Mouse (Mus musculus): ENCODE measurements around the gene Capn5.
"Not testable (repeated sequence)": the region's sequence is repeated elsewhere in the genome, so short reads cannot be mapped to it uniquely, and the experiment has no call there.

The Capn5 gene

DNA sequence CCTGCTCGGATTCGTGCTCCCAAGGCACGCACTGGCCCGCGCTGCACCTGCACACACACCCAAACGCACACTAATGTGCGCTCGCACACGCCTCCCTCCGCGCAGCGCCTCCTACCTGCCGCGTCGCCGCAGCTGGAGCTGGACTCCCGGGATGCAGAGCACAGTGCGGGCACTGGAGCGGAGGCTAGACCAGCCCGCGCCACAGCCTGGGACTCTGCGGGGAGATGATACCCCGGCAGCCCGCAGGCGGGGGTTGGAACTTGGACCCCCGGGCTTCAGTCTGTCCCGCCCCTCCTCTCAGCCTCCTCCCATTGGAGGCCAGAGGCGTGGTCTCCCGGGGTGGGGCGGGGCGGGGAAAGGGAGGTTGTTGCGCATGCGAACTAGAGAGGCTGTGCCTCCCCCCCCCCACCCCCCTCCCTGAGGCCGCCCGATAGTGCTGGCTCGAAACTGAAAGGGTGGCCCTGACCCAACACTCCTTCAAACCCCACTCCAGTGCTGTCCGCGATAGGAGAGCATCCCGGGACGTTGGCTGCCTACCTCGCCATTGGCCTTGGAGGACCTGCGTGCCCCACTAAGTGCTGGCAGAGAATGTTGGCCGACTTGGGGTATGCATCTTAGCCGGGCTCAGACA is at the start of gene Capn5:
TSS of gene Capn5 (minus strand) at position 346 of the 631 bp plus-strand sequence.
- in situ Hi-C loops (cut with MboI, MseI), result no loop called here

- in situ Hi-C loops (cut with MboI, MseI), result no loop called here
Observed at GRCm38 (mm10) chr7:98223796-98224195, 45.7 kb upstream of the Capn5 start.

- in situ Hi-C loops (cut with MboI, MseI), result no loop called here
Observed at GRCm38 (mm10) chr7:98216713-98217112, 38.6 kb upstream of the Capn5 start.

- in situ Hi-C loops (cut with MboI, MseI), result no loop called here
Observed at GRCm38 (mm10) chr7:98202946-98203345, 24.9 kb upstream of the Capn5 start.

- in situ Hi-C loops (cut with MboI, MseI), result no loop called here
Observed at GRCm38 (mm10) chr7:98201493-98202028, 23.5 kb upstream of the Capn5 start.

- in situ Hi-C loops (cut with MboI, MseI), result no loop called here
Observed at GRCm38 (mm10) chr7:98200396-98200795, 22.3 kb upstream of the Capn5 start.

- in situ Hi-C loops (cut with MboI, MseI), result no loop called here
Observed at GRCm38 (mm10) chr7:98199381-98199780, 21.3 kb upstream of the Capn5 start, which contains the start of gene B3gnt6. Gene B3gnt6, minus strand, starts transcription at chr7:98199481.

GRCm38 (mm10) chr7:98195151-98195801 is 17.2 kb upstream of the Capn5 start:
- in situ Hi-C loops (cut with MboI, MseI), result no loop called here

GRCm38 (mm10) chr7:98194026-98194792 is 16.1 kb upstream of the Capn5 start:
- in situ Hi-C loops (cut with MboI, MseI), result no loop called here

GRCm38 (mm10) chr7:98193515-98194025 is 15.5 kb upstream of the Capn5 start:
- in situ Hi-C loops (cut with MboI, MseI), result no loop called here

DNA sequence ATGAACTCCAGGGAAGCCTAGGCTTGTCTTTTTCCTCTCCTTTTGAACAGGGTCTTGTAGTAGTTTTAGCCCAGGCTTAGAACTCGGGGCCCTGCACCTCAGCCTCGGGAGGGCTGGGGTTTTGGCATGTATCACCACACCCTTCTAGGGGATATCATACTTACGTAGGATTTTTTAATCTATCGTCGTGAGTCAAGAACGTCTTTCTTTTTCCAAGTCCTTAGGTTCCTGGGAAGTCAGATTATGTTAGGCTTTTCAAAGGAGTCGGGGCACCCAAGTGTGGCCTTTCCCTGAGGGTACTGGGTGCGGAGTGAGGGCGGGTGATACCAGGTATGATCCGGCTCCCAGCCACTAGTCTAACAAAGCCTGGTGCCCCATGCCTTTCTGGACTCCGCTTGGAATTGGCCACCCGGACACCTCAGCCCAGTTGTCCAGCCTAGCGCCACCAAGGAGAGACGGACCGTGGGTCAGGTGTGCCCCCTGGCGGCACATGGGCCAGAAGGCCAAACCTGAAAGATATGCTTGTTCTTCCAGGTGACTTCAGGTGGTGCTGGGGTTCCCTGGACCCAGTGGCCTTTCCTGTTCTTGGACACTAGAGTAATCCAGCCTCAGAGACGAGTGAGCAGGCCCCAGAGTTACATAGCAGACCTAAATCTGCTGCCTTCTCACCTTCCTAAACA is 13.6 kb upstream of the Capn5 start:
- in situ Hi-C loops (cut with MboI, MseI), result no loop called here

DNA sequence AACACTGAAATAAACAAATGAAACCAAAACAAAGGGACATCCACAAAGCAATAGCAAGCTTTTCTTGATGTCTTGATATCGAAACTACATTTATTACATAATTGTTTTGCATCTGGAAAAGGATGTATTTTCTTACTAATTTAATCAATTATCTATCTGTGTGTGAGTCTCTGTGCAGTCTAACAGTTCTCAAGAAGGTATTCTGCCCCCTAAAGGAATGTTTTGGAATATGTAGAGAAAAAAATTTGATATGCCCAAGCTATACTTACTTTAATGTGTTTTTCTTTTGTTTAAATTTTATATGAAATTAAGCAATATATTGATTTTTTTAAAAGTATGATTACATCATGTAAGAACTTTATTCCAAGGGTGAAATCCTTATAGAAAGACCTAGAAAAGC is 12.5 kb upstream of the Capn5 start:
- in situ Hi-C loops (cut with MboI, MseI), result no loop called here

DNA sequence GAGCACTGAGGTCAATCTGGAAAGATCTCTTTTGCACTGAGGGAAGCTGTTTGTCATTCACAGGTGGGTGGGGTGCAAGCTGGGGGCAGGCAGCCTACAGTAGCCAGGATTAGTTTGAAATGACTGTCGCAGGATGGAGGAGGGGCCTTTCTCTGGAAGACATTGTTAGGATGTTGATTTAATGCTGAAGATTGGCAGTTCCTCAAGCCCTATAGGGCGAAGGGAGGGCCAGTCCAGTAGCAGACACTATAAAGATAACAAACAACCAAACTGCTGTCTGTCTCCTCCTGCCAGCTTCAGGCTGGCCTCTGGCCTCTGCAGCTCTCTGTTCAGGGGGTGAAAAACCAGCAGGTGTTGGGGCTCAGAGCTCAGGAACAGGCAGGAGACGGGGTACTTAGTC is 11.7 kb upstream of the Capn5 start:
- in situ Hi-C loops (cut with MboI, MseI), result no loop called here

- in situ Hi-C loops (cut with MboI, MseI), result no loop called here
Observed at GRCm38 (mm10) chr7:98188680-98189079, 10.6 kb upstream of the Capn5 start.

GRCm38 (mm10) chr7:98188238-98188637 is 10.2 kb upstream of the Capn5 start:
- in situ Hi-C loops (cut with MboI, MseI), result no loop called here

GRCm38 (mm10) chr7:98187332-98187731 is 9.3 kb upstream of the Capn5 start:
- in situ Hi-C loops (cut with MboI, MseI), result not testable (repeated sequence)

DNA sequence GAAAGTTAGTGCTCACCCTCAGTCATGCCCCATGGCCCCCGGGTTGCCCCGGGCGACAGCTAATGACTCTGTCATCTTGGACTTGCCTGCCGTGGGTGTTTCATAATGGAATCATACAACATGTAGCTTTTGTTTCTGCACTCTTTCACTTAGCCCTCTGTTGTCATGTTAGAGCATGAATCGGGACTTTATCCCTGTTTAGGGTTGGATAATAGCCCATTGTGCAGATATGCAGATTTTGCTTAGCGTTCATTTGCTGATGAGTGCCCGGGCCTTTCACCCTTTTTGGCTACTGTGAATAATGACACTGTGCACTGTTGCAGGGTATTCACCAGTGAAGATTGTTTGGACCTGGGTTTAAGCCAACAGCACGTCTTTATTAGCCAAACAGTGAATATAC is 8.6 kb upstream of the Capn5 start:
- in situ Hi-C loops (cut with MboI, MseI), result no loop called here

- in situ Hi-C loops (cut with MboI, MseI), result no loop called here
Observed at GRCm38 (mm10) chr7:98185326-98185725, 7.3 kb upstream of the Capn5 start.

DNA sequence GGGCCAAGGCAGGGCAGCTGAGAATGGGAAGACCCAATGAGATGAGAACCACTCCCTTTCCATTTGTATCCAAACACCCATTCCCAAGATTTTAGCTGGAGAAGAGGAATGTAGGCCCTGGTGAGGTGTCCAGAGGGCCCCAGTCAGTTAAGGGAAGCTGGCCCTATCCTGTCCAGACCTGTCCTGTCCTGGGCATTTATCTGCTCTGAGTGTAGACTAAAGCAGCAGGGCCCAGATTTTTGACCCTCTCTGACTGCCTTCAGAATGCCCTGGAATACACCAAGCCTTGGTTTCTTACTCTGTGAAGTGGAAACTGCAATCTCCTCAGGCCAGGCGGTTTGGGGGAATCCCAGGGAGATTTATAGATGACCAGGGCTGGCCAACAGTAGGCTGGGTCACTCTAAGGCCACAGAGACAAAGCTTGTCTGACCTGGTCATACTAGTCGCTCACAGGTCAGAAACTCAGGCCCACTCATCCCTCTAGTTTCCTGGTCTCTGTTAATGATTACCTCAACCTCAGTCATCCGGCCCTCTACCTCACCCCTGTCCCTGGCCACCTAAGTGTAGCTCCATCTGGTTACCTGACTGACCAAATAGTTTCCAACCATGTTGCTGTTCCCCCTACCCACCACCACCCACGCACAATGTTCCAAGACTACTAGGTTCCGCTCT is 622 bp upstream of the Capn5 start:
- in situ Hi-C loops (cut with MboI, MseI), result no loop called here

GRCm38 (mm10) chr7:98177566-98177928 is 527 bp downstream of the Capn5 start:
- in situ Hi-C loops (cut with MboI, MseI), result no loop called here

- in situ Hi-C loops (cut with MboI, MseI), result no loop called here
Observed at GRCm38 (mm10) chr7:98177071-98177485, 996 bp downstream of the Capn5 start.

Measured in regulatory T cell (primary cell).